Mouse (Mus musculus) heart, adult 8-10 months (tissue): ENCODE measurements around the gene Sun1. TPM values are rescaled to one million over a fixed set of nuclear protein-coding genes. Genes with fewer than 3 reads are reported as not detected.

ENCODE experiments used
- DNase-seq: peaks from one replicate; pipeline ENCODE4 v3.0.0; 2022; ENCODE audit warnings: low spot score
- total RNA-seq, 4 experiments: library from RNA; stranded (reverse); gene quantifications; 2 replicates each; pipeline ENCODE4 v1.2.4; 2022

Sun1 gene
- total RNA-seq, 4 experiments from 2014 or later: 48.0 to 58.0 (median 50.7) TPM

DNA sequence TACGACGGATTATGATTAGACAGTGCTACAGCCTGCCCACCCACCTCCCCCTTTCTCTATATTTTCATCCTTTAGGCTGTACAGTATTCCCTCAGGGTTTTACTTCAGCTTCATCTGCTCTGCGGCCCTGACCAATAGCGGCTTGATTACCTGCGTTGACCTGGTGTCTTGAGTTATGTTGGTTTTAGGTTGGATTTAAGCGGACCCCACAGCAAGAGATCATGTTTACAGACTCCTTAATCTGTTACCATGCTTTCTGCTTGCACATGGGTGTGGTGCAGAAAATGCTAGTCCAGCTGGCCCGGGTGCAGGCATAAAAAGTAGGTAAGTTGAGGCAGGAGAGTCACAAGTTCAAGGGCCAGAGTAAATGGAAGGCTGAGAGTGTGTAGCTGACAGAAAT, 50.8 kb downstream of the Sun1 start:
- DNase-seq: no peak

DNA sequence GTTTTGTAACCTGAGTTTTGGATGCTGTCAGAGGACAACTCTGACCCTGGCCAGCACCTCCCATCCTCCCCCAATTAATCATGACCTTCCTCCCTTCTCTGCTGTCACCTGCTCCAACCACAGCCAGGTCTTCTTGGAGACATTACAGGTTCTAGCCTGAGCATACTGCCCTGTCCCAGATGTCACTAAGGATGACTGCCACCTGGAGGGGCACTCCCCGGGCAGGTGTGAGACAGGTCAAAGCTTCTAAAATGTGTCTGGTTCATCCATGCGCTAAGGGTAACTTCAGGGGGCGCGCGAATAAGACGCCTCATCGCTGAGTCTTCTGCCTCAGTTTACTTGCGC, 51.3 kb downstream of the Sun1 start:
- no peak for DNase-seq

DNA sequence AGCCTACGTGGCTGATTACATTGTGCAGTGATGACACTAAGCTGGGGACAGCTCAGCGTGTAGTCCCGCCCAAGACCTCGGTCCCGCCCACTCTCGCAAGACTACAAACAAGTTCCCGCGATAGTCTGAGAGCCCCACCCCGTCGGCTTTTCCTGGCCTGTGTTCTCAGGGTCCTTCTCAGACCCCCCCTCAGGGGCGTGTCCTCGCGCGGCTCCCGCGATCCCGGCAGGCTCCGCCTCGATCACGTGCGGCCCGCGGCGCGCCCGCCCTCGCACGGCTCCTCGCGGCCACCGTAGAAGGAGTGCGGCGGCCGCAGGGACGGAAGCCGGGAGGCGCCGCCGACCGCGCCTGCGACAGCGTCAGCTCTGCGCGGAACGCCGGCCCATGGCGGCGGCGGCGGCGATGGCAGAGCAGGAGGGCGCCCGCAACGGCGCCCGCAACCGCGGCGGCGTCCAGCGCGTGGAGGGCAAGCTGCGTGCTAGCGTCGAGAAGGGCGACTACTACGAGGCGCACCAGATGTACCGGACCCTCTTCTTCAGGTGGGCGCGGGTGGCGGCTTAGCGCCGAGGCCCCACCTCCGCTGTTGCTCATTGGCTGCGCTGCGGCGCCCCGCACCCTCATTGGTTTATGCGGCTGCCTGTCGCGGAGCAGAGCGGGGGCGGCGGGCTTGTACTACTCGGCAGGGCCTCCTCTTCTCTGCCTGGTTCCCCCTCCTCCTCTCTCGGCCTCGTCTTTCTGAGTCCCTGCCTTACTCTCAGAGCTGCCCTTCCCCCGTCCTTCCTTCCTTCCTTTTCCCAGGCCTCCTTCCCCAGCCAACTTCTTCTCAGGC, 51.9 kb downstream of the Sun1 start, which contains the start of gene Get4:
Gene Get4, plus strand, starts transcription at position 244 of the 829 bp plus-strand sequence.
- DNase-seq: peak; percentile 99

DNA sequence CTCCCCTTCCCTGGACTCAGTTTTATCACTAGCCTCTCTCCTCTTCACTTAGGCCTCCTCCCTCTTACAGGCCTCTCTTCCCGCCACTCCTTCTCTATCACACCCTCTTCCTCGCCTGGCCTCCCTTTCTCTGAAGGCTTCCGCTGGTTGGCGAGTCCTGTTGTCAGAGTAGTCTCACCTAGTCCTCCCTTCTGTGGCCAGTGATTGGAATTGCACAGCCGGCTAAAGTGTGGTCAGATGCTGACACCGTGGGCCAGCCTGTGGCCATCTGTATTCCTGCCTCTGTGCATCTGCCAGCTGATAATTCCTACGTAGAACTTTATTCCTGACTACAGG, 52.4 kb downstream of the Sun1 start:
- no peak for DNase-seq

DNA sequence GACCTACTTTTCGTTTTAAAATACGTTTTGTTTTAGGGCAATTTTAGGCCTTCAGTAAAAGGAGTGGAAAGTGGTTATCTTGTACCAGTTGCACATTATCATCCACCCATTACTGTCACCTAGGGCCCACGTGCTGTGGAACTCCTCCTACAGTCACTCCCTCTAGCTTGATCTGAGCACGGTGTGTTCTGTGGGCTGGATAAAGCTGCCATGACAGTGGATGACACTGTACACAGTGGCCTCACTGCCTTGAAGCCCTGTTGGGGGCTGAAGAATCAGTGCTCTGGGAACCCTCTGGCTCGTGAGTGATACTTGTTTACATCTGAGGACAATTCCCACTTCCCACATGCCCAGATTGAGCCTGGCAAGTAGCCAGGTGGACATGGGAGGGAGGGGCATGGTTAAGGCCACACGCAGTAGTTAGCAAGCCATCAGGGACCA, 52.9 kb downstream of the Sun1 start:
- no peak for DNase-seq

DNA sequence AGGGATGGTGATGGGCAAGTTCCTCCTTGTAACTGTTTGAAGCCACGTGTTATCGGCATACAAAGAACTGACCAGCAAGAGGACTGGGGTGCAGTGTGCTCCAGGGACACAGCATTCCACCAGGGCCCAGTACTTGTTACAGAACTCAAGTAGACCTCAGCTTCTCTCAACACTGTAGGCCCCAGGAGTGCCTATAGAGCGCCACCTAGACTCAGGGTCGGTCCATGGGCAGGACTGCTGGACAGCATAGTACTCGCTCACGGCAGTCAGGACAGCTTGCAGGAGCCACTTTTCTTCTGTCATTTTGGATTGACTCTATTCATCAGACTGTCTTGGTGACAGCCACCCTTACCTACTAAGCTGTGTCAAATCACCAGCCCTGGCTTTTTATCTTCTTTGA, 54.5 kb downstream of the Sun1 start:
- DNase-seq: no peak

DNA sequence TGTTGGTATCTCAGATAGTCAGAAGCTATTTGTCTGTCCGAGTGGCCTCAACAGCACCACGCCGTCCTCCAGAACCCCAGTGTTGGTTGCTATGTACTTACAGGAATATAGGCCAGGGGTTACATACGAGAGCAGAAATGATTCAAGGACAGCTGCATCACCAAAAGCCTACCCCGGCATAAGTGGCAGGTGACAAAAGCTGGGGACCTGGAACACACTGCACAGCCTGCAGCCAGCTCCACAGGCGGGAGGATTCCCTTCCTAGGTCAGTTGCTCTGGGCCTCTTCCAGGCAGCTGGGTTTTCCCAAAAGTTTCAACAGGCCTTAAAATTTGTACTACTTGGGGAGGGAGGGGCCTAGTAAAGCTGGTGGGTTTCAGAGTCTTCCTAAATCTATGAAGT, 55.3 kb downstream of the Sun1 start:
- DNase-seq: no peak

DNA sequence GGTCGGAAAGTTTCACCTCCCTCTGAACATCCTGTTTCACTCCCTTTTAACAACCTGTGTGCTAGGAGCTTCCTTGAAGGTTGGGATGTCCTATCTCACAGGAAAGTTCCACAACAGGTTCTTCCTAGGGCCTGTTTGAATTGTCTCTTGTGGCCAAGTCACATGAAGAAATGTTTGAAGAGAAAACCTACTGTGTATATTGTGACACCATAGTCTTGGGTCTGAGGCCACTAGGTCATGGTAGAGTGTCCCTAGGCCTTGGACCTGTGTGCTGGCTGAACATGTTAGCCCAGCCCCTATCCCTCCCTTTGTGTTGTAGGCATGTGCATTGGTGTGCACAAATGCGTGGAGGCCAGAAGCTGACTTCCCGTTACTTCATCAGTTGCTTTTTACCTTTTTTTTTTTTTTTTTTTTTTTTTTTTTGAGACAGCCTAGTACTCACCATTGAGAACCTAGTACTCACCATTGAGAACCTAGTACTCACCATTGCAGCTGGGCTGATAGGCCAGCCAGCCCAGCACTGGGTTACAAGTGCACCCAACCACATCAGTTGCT, 55.9 kb downstream of the Sun1 start:
- no peak for DNase-seq

DNA sequence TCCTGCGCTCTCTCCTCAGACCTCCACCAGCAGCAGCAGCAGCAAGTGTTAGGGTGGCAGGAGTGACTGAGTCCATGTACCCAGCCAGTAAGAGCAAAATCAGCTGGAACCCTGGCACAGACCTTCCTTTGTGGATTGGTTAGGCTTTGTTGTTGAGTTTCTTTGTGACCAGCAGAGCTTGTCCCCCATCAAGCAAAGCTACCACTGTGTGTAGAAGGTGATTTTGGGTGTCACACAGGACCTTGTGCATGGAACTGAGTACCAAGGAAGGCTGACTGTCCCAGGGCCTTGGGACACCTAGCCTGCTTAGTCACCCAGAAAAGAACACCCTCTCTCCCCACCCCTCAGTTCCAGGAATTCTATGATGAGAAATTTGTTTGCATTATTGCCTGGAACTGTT, 56.8 kb downstream of the Sun1 start:
- DNase-seq: no peak

DNA sequence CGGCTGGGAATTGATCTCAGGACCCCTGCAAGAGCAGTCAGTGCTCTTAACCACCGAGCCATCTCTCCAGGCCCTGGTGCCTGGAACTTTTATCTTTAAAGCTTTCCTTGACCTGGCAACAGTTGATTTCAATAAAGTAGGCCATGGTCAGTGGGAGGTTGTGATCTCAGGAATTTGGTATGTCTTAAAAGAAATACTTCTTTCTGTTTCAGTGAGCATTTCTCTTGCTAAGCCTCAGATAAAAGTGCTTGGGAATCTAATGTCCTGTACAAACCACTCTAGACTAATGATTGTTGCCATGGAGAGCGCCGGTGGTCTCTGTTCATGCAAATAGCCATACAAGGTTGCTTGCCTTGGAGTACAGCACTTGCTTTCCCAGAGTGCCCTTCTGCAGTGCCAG, 57.4 kb downstream of the Sun1 start:
- no peak for DNase-seq

DNA sequence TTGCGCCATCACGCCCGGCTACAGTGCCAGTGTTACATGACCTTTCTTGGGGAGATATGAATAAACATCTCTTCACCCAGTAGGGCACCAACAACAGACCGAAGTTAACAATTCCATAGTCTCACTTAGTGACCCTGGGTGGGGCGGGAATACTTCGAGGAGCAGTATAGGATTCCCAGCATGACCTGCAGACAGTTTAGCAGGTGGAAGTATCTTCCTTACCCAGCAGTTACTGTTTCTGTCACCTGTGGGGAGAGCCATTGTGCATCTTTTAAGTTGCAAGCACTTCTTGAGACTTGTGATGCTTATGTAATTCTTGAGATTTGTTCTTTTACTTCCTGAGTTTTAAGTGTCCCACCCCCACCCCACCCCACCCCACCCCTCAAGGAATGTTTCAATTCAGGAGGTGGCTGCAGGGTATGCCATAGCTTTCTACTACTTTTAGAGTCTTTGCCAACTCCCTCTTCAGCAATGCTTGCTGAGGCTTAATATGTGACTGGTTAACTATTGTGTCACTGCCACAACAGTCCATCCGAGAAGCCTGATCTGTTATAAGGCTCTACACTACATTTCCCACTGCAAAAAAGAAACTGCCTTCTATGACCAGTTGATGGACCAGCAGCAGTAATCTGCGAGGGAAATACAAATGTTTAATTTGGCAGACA, 58.1 kb downstream of the Sun1 start:
- no peak for DNase-seq

DNA sequence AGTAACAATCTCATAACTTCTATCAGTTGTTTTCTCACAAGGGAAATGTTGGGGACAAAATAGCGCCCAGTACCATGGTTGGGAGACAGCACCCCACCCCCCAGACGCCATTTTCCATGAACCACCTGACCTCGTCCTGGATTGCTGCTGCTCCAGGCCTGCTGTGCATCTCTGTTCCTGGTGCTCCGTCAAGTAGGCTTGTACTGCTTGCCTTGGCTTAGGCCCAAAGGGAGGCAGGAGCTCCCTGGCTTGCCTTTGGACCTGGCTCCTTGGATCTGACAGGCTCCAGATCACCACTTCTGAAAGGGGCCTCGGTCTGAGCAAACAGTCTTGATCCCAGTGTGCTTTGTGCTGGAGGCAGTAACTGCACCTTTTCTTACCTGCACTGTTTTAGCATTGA, 59.4 kb downstream of the Sun1 start:
- DNase-seq: no peak

DNA sequence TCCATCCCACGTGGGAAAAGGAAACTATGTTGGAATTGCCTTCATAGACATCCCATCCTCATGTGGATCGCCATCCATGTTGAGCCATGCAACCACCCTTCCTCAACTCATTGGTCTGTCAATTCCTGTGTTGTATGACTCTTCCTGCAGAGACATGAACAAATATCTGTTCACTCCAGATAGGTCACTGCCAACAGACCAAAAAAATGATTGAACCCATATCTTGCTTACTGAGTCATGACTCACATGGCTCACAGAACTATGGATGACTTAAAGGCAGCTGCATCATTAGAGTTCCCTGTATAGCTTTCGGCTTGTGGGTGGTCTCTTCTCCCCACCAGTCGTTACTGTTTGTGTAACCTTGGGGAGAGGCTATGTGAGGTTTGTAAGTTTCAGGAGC, 61.0 kb downstream of the Sun1 start:
- DNase-seq: no peak

DNA sequence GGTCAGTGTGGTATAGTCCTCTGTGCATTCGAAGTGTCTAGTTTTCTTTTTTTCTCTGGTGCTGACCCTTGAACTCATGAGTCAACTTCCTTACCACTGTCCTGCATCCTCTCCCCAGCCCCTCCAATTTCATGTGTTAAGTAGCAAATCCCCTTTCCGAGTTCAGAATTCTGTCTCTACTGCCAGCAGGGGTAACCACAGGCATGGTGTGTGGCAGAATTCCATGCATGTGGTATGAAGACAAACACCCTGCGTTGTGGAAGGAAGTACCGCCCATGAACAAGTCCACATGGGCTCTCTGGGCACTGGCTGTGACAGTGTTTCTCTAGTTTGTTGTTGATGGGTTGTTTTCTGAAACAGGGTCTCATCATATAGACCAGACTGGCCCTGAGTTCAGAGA, 67.2 kb downstream of the Sun1 start:
- no peak for DNase-seq

DNA sequence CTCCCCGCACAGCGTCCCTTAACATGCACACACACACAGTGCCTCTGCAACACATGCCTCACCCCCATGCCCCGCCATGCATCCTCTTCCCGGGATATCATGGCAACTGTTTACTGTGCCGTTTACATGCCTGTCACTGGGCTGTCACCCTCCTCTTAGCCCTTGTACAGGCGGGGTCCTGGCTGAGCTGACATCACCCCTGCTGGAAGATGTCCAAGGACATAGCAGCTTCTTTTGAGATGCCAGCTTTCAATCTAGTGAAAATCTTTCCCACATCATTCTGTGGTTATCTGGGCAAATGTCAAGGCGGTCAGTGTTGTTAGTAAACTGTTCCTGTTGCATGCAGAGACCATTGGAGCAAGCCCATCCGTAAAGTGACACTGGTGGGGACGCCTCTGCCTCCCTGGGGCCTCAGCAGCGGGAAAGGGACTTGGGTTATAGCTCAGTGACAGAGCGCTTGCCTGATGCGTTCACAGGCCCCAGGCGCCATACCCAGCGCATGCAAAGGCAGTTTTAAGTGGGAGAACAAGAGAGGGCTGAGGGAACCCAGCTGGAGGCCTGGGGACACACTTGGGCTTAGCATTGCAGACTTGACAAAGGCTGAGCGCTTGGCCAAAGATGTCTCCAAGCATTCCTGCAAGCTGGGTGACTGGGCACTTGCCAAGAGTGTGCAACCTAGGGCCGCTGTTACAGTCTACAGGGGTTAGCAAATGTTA, 70.5 kb downstream of the Sun1 start:
- DNase-seq: no peak

DNA sequence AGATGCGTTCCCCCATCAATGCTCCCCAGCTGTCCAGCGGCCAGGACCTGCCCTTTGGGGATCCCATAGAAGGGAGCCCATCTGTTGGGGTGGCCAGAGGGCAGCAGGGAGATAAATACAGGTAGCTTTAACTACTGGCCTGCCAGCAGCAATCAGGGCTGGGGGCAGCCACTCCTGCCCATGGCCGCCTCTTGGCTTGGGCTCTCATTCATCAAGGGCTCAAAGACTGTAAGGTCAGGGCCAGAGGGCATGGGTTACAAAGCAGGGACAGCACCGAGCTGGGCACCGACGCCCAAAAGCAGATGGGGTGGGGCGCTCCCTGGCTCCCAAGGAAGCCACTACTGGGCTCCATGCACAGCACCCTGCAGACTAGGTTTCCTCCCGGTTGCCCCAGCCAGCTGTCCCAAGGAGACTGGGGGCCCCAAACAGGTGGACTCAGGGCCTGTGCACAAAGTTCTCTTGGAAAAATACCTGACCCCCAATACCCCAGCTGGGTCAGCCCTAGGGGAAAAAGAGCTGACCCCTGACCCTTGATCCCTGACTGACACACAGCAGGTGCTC, 71.6 kb downstream of the Sun1 start:
- DNase-seq: no peak

DNA sequence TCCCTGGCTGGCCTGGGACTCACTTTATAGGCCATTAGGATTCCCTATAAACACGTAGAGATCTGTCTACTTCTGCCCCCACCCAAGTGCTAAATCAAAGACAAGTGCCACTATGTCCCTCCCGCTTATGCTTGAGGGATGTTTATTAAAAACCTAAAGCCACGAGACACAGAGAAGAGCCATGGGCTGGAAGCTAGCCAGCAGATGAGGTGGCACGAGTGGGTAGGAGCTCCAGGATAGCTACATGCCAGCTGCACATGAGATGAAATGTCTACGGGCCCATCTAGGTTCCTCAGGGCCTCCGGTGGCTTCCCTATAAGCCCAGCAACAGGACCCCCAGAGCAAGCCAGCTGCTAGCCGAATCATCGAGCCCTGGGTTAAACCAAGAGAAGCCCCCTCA, 76.8 kb downstream of the Sun1 start:
- no peak for DNase-seq

DNA sequence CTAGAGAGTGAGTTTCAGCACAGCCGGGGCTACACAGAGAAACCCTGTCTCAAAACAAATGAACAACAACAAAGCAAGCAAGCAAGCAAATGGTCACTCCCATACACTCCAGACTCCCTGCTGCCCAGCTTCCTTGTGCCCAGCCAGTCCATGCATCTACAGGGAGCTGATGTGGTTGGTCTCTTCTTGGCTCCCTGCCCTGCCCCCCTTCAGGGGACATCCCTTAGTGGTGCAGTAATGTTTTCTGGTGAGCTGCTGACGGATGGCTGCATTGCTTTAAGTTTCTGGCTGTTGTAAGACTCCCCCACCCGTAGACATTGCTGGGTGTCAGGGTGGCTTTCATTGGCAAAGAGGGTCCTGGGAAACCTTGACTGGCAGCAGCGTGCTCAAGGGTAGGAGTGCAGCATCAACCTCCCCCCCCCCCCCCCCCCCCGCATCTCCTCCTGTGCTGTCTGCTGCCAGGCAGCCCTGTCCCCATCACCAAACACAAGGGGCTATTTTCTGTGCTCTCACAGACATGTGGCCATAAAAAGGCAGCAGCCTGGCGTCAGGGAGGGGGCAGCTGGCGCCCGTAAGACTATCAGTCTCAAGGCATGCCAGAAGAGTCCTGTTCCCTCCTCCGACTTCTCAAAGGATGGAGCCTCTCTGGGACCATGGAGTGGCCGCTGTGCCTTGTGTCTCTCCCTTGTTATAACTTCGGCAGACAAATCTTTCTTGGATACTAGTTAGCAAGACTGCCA, 81.1 kb downstream of the Sun1 start:
- DNase-seq: no peak

DNA sequence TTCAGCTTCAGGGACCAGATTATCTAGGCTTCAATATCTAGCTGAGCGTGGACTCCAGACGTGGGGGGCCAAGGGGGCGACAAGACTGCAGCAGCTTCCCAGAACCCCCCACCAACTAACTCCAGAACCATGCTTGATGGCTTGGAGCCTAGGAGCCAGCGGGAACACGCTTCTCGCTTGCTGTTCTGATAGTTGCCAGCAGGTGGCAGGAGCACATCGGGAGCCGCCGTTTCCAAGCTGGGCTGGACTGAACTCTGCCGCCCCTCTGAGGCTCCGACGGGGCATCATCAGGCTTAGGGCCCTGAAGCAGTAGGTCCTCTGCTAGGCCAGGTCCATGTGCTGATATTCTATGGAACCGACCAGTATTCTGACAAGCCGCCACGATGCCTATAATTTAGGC, 81.8 kb downstream of the Sun1 start:
- DNase-seq: peak; percentile 72

DNA sequence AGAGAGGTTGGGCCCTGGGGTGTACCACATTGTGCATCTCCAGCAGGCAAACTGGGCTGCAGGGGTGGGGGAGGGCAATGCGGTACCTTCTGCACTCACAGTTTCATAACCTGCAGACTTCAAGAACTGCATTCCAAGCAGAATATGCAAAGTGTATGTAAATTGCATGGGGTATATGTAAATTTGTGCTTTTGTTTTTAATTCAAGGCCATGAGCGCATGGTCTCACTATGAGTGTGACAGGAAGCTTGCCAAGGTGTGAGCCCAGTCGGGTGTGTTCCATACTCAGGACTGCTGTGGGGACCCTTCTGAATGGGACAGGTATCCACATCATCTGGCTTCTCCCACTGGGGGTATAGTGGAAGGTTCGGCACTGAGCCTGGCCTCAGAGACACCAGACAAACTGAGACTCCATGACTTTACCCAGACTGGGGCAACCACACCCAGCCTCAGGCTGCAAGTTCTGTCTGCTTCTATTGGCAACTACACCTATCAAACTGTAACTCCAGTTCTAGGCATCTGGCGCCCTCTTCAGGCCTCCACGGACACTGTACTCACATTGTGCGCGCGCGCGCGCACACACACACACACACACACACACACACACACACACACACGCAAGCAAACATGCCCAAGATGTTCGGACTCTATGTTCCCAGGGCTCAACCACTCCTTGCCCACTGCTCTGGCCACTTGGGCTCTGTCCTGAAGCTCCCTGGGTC, 83.2 kb downstream of the Sun1 start:
- DNase-seq: no peak
